Mouse (Mus musculus): ENCODE measurements at regions not wholly inside any gene's neighbourhood (a gene's known extent, or its start where the extent isn't known, plus 50 kb on each side); places are given as distances from the start of the nearest gene placed in this dataset.

DNA sequence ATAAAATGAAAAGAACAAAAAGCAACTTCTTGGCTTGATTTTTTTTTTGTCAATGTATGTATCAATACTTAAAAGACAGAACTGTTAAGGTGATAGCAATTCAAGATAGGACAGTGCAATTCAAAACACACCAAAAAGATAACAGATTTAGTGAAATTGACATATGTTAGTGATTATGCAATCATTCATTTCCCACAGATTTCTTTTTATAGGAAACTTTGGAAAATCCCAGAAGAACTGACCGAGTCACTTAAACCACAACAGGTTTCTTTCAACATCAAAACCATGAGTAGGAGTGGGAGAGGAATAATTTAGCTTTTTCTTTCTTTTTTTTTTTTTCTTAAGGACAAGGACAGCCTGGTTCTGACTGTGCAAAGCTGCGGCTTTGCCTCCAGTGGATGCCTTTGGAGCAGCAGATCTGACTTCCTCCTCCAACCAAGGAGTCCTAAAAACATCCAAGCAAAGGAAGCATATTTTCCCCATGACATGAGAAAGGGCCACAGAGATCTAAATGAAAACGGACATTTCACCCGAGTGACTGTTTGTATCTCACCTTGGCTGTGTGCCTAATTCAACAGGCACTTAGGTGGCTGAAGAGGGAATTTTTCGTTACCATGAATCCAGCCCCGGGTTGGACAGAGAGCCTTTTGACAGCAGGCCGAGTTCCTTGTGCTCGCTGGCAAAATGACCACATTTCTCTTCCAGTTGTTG, 463.8 kb upstream of the Zeb2 start:
- peak in 1 of 2 experiments; percentile 6 for DNase-seq
- TF ChIP-seq CTCF (IDR thresholded peaks at IDR 0.05; ENCODE audit: borderline replicate concordance, insufficient read depth, low read depth, low read length) (no peak), POLR2A (IDR thresholded peaks at IDR 0.05; ENCODE audit: borderline replicate concordance, insufficient read depth, low read length) (no peak)
- H3K27ac ChIP-seq (ENCODE audit: insufficient read depth, low read length) = no peak overlapping the region

DNA sequence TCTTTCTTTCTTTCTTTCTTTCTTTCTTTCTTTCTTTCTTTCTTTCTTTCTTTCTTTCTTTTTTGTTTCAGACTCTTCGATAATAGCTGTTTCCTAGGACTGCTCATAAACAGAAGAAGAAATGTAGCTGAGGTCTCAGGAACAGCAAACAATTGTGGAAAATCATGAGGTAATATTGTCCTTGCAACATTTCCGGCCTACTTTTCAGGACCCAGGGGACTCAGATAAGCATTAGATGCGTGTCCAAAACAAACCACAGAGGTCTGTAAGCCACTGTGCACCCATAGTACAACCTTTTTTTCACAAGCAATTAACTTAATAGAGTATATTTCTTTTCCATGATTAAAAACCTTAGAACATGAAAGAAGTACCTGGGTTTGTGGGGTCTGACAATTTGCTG, 455.7 kb upstream of the Zeb2 start:
- H3K27me3 ChIP-seq (ENCODE audit: control insufficient read depth, insufficient read depth, low read length) = no peaks in the 10 kb centered on the region
- H3K4me1 ChIP-seq (ENCODE audit: control insufficient read depth, insufficient read depth, low read length) = no peaks in the 10 kb centered on the region
- no peak overlapping the region for H3K27ac ChIP-seq (ENCODE audit: insufficient read depth, low read length)
- WGBS = 85% methylated on average over 3 of the region's 3 CpGs
- no peak for DNase-seq
- TF ChIP-seq POLR2A (IDR thresholded peaks at IDR 0.05; ENCODE audit: borderline replicate concordance, insufficient read depth, low read length) (no peak), CTCF (IDR thresholded peaks at IDR 0.05; ENCODE audit: borderline replicate concordance, insufficient read depth, low read depth, low read length) (no peak)
- H3K4me3 ChIP-seq (replicated peaks; ENCODE audit: insufficient read depth, low read depth, low read length) = no peak overlapping the region

More for the DNA sequence above, 463.8 kb upstream of the Zeb2 start:
- H3K27me3 ChIP-seq (ENCODE audit: control insufficient read depth, insufficient read depth, low read length) = no peaks in the 10 kb centered on the region
- no peaks in the 10 kb centered on the region; the same call in 1 of the 2 replicates for H3K4me1 ChIP-seq (ENCODE audit: control insufficient read depth, insufficient read depth, low read length)
- H3K4me3 ChIP-seq (replicated peaks; ENCODE audit: insufficient read depth, low read depth, low read length) = no peak overlapping the region
- 13% methylated on average over 8 of the region's 8 CpGs for WGBS

DNA sequence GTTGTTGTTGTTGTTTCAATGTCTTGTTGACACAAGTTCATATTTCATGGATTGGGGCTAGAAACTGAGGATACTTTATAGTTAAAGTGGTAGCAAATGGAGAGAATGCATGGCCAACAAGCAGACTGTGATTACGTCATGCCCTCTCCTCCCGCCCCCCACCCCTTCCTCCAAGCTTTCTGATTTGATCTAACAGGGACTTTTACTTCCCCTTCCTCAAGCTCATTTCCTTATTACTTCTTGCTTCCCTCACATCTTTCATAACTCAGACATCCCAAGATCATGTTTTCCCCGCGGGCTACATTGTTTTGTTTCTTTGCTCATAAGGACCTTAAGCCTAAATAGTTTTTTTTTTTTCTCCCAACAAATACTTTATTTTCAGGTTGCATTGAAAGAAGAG, 437.5 kb upstream of the Zeb2 start:
- 91% methylated on average over 4 of the region's 4 CpGs for WGBS
- H3K27me3 ChIP-seq (ENCODE audit: control insufficient read depth, insufficient read depth, low read length) = no peaks in the 10 kb centered on the region
- TF ChIP-seq POLR2A (IDR thresholded peaks at IDR 0.05; ENCODE audit: borderline replicate concordance, insufficient read depth, low read length) = no peak
- no peak for TF ChIP-seq CTCF (IDR thresholded peaks at IDR 0.05; ENCODE audit: borderline replicate concordance, insufficient read depth, low read depth, low read length)

DNA sequence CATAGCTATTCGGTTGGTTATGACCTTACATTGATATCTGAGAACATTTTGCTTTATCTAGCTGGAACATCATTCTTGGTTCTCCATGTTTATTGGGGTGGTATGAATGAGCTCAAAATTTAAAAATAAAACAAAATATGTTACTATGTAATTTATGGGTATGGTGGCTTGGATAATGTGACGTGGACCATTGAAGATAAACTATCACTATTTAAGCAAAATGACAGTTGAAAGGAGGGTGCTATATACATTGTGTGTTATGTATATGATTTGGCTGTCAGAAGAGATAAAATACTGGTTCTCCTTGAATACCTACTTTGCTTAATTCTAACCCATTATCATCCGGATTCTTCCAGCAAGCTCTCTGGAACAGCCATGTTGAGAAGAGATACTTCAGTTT, 424.2 kb upstream of the Zeb2 start:
- Histone ChIP-seq H3K27me3 (ENCODE audit: control insufficient read depth, insufficient read depth, low read length) (no peaks in the 10 kb centered on the region), H3K4me1 (ENCODE audit: control insufficient read depth, insufficient read depth, low read length) (no peaks in the 10 kb centered on the region), H3K27ac (ENCODE audit: insufficient read depth, low read length) (no peak overlapping the region), H3K4me3 (replicated peaks; ENCODE audit: insufficient read depth, low read depth, low read length) (no peak overlapping the region)
- no peak for TF ChIP-seq CTCF (IDR thresholded peaks at IDR 0.05; ENCODE audit: borderline replicate concordance, insufficient read depth, low read depth, low read length)
- TF ChIP-seq POLR2A (IDR thresholded peaks at IDR 0.05; ENCODE audit: borderline replicate concordance, insufficient read depth, low read length) = no peak
- 97% methylated on average over 3 of the region's 3 CpGs for WGBS
- DNase-seq = no peak

More for the DNA sequence above, 437.5 kb upstream of the Zeb2 start:
- Histone ChIP-seq H3K4me3 (replicated peaks; ENCODE audit: insufficient read depth, low read depth, low read length) (no peak overlapping the region), H3K27ac (ENCODE audit: insufficient read depth, low read length) (no peak overlapping the region), H3K4me1 (ENCODE audit: control insufficient read depth, insufficient read depth, low read length) (no peaks in the 10 kb centered on the region)
- no peak for DNase-seq

DNA sequence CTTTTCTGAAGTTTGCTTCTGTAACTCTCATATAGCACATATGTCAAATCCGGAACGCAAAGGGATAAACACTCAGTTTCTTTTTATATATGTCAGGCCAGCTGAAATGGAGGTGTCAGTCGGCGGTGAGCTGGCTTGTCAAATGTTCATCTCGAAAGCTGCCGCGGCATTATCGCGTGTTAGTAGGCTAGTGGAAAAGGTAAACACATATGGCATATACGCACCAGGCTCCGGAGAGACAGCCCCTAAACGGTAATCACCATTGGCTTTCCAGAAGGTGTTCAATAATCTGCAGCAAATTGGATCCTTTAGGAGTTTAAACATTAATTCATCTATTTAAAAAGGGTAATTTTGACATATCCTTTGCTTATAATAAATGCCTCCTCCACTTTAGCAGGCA, 421.8 kb upstream of the Zeb2 start:
- H3K27ac ChIP-seq (ENCODE audit: insufficient read depth, low read length) = no peak overlapping the region

DNA sequence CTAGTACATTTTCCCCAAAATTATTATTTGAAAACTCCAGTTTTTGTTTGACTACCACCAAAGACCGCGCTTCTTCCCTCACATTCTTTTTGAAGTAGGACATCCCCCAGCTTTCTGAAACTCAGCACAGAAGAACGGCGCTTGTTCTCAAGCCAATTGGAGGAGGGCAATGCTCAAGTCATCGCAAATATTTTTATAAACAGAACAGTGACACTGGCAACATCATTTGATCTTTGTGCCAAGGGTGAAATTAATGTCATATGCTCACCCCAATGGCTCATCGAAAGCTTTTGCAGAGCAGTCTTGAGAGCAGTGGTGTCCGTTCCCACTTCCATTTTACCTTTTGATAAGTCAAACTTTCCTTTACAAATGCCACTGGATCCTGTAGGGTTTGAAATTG, 420.5 kb upstream of the Zeb2 start:
- H3K27ac ChIP-seq (ENCODE audit: insufficient read depth, low read length) = no peak overlapping the region
- TF ChIP-seq CTCF (IDR thresholded peaks at IDR 0.05; ENCODE audit: borderline replicate concordance, insufficient read depth, low read depth, low read length) (no peak), POLR2A (IDR thresholded peaks at IDR 0.05; ENCODE audit: borderline replicate concordance, insufficient read depth, low read length) (no peak)
- no peaks in the 10 kb centered on the region for H3K4me1 ChIP-seq (ENCODE audit: control insufficient read depth, insufficient read depth, low read length)
- H3K27me3 ChIP-seq (ENCODE audit: control insufficient read depth, insufficient read depth, low read length) = no peaks in the 10 kb centered on the region
- H3K4me3 ChIP-seq (replicated peaks; ENCODE audit: insufficient read depth, low read depth, low read length) = no peak overlapping the region
- WGBS = 38% methylated on average over 7 of the region's 7 CpGs
- no peak for DNase-seq

More for the DNA sequence above, 421.8 kb upstream of the Zeb2 start:
- Histone ChIP-seq H3K4me3 (replicated peaks; ENCODE audit: insufficient read depth, low read depth, low read length) (no peak overlapping the region), H3K27me3 (ENCODE audit: control insufficient read depth, insufficient read depth, low read length) (no peaks in the 10 kb centered on the region), H3K4me1 (ENCODE audit: control insufficient read depth, insufficient read depth, low read length) (no peaks in the 10 kb centered on the region)
- no peak for TF ChIP-seq CTCF (IDR thresholded peaks at IDR 0.05; ENCODE audit: borderline replicate concordance, insufficient read depth, low read depth, low read length)
- no peak for TF ChIP-seq POLR2A (IDR thresholded peaks at IDR 0.05; ENCODE audit: borderline replicate concordance, insufficient read depth, low read length)
- 95% methylated on average over 12 of the region's 12 CpGs for WGBS
- no peak for DNase-seq

DNA sequence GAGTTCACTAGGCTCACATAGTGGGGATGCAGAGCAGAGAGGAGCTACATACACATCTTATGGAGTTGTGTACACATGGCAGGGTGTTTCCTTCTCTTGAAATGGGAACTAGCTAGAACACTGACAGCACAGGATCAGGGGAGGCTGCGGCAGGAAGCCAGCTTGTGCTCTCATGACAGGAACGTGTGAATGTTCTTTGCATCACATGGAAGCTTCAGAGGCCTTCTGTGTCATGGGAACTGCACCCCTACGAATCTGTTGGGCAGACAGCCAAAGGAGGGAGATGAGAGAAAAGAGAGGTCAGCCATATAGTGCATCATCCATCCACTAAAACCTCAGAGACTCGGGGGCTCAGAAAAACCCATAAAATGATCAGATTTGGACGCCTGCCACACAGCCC, 417.6 kb upstream of the Zeb2 start:
- TF ChIP-seq CTCF (IDR thresholded peaks at IDR 0.05; ENCODE audit: borderline replicate concordance, insufficient read depth, low read depth, low read length) (no peak), POLR2A (IDR thresholded peaks at IDR 0.05; ENCODE audit: borderline replicate concordance, insufficient read depth, low read length) (no peak)
- DNase-seq = no peak
- 28% methylated on average over 5 of the region's 5 CpGs for WGBS
- no peak overlapping the region for H3K4me3 ChIP-seq (replicated peaks; ENCODE audit: insufficient read depth, low read depth, low read length)
- H3K27ac ChIP-seq (ENCODE audit: insufficient read depth, low read length) = no peak overlapping the region
- no peaks in the 10 kb centered on the region for H3K27me3 ChIP-seq (ENCODE audit: control insufficient read depth, insufficient read depth, low read length)
- H3K4me1 ChIP-seq (ENCODE audit: control insufficient read depth, insufficient read depth, low read length) = no peaks in the 10 kb centered on the region

DNA sequence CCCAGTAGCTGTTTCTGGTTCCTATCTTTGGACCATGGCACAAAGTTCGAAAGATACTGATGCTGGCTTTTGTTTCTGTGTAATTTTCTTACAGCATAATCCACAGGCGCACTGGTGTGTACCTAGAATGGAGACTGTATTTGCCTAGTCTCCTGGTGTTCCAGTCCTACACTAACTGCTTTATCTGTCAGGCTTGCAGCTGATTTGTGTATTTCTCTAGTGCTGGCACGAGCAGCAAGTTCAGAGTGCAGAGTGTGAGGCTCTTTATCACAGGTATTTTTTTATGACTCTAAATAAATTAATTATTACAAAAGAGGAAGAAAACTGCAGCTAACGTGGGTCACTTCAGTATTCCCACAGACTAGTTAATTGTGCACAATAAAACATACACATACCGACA, 405.1 kb upstream of the Zeb2 start:
- no peak for DNase-seq
- Histone ChIP-seq H3K27ac (ENCODE audit: insufficient read depth, low read length) (no peak overlapping the region), H3K27me3 (ENCODE audit: control insufficient read depth, insufficient read depth, low read length) (no peaks in the 10 kb centered on the region), H3K4me1 (ENCODE audit: control insufficient read depth, insufficient read depth, low read length) (no peaks in the 10 kb centered on the region), H3K4me3 (replicated peaks; ENCODE audit: insufficient read depth, low read depth, low read length) (no peak overlapping the region)
- 88% methylated on average over 5 of the region's 5 CpGs for WGBS
- TF ChIP-seq POLR2A (IDR thresholded peaks at IDR 0.05; ENCODE audit: borderline replicate concordance, insufficient read depth, low read length) (no peak), CTCF (IDR thresholded peaks at IDR 0.05; ENCODE audit: borderline replicate concordance, insufficient read depth, low read depth, low read length) (no peak)
